Mouse (Mus musculus) cerebellum, adult 9-10 months (tissue): ENCODE data around the gene Abcc4.
"Not testable (repeated sequence)": the region's sequence is repeated elsewhere in the genome, so short reads cannot be mapped to it uniquely, and the experiment has no call there.

Source experiments
- DNase-seq: peaks from one replicate; pipeline ENCODE4 v3.0.0; 2022

The Abcc4 gene

DNA sequence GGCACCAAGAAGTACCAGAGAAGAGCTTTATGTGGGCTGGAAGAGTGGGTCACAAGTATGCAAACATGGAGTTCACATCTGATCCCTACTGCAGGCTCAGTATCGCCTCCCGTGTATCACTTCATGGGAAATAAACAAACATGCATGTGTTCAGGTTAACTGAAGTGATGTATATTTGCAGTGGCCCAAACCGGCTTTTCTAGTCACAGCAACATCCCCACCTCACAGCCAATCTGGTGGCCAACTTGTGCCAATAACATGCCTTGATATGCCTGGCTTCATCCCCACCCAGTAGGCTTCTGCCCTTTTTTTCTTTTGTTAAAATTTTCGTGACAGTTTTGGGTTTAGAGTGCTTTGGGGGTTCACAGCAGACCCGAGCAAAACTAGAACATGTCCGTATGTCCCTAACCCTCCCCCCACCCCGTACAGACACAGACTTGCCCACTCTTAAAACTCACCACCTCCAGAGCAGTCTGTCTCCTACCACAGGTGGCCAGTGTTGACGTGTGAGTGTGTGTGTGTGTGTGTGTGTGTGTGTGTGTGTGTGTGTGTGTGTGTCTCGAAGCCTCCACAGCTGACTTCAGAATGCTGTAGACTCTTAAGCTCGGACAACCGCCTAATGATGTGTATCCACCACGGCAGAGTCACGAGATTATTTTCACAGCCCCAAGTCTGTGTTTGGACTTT, 29.6 kb downstream of the Abcc4 start:
- no peak for DNase-seq

- peak; percentile 26 for DNase-seq
These were observed 31.3 kb downstream of the Abcc4 start for GRCm38 (mm10) chr14:118674705-118675139.

GRCm38 (mm10) chr14:118674224-118674623, 31.8 kb downstream of the Abcc4 start:
- no peak for DNase-seq

DNA sequence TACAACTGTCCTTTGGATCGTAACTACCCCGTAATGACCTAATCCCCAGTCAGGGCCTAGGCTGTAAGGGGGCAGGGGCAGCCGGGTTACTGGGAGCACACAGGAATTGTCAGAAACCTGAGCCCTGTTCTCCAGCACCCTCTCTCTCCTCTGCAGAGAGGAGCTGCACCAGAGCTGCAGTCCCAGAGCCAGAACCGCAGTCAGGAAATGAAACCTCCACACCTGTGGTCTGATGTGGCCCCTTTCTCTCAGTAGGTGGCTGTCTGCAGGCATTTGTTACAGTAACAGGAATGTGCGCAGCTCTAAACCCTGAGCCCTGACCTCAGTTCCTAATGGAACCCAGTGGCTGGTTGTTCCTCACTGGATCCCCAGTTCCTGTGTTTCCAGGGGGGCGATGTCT, 32.5 kb downstream of the Abcc4 start:
- DNase-seq: no peak

- DNase-seq: not testable (repeated sequence)
These were observed 33.1 kb downstream of the Abcc4 start for GRCm38 (mm10) chr14:118672931-118673330.

DNA sequence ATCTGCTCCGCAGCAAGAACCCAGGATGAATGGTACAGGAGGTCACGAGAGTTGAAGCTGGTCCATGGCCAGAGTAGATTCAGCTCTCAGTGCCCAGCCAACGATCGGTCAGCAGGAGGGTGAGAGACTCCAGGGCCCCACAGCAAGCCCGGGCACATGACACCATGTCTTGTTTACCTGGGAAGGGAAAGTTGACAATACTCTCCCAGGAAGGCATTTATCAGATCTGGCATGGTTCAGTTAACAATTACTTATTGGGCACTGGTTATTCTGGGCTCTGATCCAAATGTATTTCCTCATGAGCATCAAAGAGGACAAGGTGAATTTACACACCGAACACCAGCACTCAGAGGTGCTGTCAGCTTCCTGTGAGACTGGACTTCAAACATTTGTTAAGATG, 38.5 kb downstream of the Abcc4 start:
- DNase-seq: peak; percentile 71

DNA sequence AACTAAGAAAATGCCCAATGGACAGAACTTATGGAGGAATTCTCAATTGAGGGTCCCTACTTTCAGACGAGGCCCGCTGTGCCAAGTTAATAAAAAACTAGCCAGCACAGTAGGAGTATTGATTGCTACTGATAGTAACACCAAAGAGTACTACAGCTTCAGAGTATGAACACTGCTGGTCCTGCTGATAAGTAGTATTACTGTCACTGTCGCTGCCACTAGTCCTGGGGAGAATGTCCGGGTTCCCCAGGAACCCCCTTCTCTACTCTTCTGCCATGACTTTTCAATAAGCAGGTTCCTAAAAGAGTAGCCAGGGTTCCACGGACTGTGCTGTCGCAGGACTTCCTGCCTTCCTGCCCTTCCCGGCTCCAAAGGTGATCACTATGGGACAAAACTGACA, 41.4 kb downstream of the Abcc4 start:
- DNase-seq: no peak

DNA sequence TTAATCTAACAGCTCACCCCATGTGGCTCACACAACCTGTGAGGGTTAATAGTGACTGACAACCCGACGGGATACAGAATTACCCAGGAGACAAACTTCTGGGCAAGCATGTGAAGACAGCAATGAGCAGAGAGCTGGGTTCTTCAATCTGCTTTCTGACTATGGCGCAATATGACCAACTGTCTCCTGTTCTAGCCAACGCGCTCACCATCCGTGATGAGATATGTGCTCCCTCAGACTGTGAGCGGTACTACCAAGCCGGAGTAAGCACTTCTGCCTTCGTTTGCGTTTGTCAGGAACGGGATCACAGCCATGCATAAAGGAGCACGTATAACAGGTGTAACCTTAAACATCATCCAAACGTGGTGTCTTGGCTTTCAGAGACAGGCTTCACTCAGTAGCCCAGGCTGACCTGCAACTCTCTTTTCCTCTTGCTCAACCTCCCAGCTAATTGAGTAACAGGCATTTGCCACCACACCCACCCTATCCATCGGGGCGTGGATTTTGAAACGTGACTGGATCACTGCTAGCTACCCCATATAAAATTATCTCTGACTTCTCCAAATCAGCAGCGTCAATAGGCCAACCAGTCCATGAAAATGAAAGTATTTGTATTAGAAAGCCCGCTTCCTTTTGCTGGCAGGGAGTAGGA, 43.3 kb downstream of the Abcc4 start:
- no peak for DNase-seq

GRCm38 (mm10) chr14:118662124-118662523, 43.9 kb downstream of the Abcc4 start:
- DNase-seq: no peak

DNA sequence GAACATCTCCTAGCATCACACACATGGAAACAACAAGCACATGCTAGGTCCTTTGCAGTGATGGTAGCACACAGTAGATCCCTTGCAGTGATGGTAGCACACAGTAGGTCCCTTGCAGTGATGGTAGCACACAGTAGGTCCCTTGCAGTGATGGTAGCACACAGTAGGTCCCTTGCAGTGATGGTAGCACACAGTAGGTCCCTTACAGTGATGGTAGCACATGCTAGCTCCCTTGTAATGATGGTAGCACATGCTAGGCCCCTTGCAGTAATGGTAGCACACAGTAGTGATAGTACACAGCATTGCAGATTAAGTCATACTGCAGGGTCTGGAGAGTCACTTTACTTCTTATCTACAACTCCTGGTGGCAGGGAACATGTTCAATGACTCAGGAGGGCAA, 46.8 kb downstream of the Abcc4 start:
- DNase-seq: no peak

GRCm38 (mm10) chr14:118658328-118658692, 47.7 kb downstream of the Abcc4 start:
- no peak for DNase-seq

- no peak for DNase-seq
These were observed 48.2 kb downstream of the Abcc4 start for GRCm38 (mm10) chr14:118657673-118658327.

- DNase-seq: no peak
These were observed 48.8 kb downstream of the Abcc4 start for GRCm38 (mm10) chr14:118657206-118657605.

GRCm38 (mm10) chr14:118656036-118656435, 50.0 kb downstream of the Abcc4 start:
- DNase-seq: no peak

DNA sequence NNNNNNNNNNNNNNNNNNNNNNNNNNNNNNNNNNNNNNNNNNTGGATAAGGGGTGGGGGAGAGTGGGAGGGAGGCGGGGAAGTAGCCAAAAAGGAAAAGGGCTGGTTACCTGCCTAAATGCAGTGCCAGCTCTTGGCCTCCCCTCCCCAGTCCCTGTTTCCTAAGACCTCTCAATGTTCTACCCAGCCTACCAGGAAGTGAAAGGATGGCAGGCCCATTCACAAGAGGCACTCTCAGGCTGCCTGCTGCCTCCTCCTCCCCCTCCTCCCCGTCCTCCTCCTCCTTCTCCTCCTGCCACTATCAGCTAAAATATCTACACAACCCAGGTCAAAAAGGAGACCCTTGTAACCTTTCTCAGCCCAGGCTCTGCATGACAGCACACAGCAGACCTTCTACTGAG, 51.1 kb downstream of the Abcc4 start:
- no peak for DNase-seq

DNA sequence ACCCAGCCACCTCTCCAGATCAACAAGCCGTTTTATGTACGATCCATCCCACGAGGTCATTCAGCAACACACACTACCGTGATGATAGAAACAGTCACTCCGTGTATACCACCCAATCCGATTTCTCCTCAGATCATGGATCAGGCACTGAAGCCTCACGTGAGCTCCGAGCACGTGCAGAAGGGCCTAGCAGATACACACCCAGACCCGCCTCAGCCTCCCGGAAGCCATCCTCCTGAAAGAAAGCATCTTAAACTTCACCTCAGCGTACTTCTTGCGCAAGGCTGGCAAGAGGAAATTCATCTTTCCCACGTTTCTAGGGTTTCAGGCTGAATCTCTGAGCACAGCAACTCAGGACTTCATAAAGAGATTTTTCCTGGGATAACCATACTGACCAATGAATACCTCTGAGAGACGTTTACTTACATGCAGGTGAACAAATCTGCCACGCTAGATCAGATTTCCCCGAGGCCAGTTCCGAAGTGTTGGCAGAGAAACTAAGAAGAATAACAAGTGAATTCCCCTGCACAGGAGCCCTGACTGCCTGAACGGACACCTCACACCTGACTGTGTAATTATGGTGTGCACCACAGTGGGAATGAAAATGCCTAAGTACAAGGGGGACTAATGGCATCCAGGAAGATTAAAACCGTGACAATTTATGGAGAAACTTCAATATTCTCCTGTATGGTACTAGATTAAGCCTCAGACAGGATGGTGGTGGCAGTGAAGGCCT, 54.1 kb downstream of the Abcc4 start:
- DNase-seq: no peak

DNA sequence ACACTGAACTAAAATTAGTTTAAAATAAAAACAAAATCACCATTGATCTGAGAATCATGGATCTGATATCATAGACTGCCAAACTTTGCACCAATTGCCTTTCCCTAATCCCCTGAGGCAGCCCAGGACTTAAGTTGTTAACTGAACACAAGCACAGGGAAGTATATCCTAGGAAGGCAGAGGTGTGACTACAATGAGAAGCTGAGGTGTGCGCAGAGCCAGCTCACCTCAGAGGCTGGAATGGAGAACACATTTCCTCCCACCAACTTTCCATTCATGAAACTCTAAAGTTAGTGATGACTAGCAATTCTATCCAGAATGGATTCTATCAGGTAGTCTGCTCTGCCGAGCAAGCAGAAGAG, 56.1 kb downstream of the Abcc4 start:
- DNase-seq: no peak

DNA sequence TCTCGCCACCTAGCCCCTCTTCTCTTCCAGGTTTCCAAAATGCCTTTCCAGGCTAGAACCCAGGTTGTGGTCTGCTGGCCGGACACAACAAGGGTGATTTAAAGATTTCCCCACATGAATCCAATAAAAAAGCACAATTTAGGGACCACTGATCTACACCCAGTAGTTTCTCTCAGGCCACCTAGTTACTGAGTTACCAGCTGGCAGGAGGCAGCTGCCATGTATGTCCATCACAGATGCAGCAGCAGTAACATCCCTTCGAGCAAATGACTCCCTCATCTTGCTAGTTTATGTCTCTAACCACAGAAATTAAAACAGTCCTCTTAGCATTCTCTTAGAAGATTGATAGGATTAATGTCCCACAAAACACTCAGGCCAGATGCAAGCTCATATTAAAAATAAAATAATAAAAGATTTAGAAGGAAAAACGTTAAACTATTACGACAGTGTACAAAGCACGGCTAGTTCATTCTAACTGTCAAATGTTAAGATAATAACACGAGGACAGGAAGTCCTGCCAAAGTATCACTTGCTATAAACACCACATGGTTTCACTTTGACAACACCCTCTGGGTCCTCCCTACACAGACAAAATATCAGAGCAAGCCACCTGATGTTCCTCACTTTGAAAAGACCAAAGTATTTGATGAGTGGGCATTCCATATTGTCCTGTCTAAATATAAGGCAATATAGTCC, 56.7 kb downstream of the Abcc4 start:
- no peak for DNase-seq

GRCm38 (mm10) chr14:118642940-118643591, 63.0 kb downstream of the Abcc4 start:
- DNase-seq: not testable (repeated sequence)

DNA sequence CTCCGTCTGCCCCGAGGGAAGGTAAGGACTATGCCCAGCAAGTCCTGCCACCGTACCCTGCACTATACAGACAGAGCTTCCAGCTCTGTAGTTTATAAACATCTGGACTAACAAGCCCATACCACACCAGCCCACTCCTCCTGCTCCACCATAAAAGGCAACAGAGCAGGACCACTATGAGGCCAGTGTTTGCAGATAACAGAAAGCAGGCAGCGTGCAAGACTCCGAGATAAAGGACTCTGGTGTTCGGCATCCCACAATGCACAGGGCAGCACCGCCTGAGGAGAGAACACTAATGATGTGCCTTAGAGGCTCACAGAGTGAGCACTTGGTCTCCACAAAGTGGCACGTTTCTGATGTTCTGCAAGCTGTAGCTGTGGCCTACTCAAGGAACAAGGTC, 63.9 kb downstream of the Abcc4 start:
- DNase-seq: no peak

DNA sequence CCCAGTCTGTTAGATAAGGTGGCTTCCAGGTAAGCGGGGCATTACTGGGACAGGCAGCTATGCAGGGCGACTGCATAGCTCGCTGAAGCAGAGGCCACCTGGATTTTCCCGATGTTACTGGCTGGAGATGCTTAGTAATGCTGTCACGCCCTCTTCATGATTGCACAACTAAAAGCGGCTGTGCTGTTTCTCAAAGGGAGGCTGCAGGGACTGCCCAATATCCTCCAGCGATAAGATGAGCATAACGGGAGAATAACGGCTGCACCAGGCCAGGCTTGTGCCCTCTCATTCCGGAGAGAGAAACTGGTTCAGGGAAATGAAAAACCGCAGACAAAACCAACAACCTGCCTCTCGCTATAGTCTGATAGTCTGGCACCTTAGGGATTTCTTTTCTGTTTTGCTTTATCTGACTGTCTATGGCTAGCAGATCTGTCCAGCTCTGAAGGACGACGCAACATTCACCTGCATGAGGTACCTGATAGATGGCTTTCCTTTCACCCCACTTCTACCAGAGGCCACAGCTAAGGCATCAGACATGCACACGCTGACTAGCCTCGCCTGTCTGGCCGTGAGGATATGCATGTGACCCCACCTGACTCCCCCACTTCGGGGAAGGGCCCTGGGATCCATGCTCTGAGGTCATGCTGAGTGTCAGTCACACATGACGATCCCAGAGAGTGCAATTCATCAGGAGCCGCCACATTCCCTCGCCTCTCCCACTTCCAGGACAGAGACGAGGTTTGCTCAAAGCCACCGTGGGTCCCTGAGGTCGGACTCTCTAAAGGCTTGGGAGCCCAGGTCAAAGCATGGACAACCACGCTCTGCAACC, 67.4 kb downstream of the Abcc4 start:
- no peak for DNase-seq
